Mouse (Mus musculus): ENCODE measurements around the gene Gdpd5.
"Not testable (repeated sequence)": the region's sequence is repeated elsewhere in the genome, so short reads cannot be mapped to it uniquely, and the experiment has no call there.

The Gdpd5 gene

GRCm38 (mm10) chr7:99475562-99475911 lies 94.3 kb downstream of the Gdpd5 start:
- no peak for DNase-seq (ENCODE audit: low read depth, low spot score)

DNA sequence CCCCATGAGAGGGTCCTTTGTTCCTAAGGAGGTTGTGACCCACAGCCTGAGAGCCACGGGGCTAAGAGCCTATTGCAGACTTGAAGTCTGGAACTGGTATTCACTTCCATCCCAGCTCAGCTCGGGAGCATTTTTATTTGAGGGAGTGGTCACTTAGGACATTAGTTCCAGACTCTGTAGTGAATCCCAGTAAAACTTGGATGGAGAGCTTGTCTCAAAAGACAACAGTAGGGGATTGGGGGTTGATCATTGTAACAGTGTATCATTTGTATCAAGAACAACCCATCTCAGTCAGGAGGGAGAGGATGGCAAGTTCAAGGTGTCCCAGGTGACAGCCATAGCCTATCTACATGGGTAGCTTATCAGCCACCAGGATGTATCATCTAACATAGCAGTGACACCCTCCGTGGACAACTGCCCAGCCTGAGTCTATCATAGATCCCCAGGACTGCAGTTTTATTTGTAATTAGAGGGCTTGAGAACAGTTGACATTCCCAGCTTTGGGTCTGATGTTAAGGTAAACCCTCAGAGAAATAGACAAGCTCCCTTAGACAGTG lies 95.4 kb downstream of the Gdpd5 start:
- DNase-seq (ENCODE audit: low read depth, low spot score) = no peak

- no peak for DNase-seq (ENCODE audit: low read depth, low spot score)
These were observed 96.0 kb downstream of the Gdpd5 start for GRCm38 (mm10) chr7:99477235-99477634.

DNA sequence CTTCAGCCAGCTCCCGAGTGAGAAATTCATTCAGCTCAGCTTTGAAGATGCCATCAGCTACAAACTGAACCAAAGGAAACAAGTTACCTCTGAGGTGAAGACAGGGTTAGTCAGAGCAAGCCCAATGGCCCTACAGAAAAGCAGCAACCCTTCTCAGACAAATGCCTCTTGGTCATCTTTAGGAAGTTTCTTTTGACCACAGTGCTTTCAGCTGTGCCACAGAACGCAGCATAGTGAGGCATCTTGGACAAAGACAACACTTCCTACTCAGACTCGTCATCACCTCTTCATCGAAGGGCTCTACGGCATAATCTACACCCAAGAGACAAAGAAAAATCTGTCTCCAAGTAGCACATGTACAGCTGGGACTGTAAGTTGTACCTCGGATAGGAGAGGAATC lies 101.4 kb downstream of the Gdpd5 start:
- no peak for DNase-seq (ENCODE audit: low read depth, low spot score)

- peak; percentile 95 for DNase-seq (ENCODE audit: low read depth, low spot score)
These were observed 102.2 kb downstream of the Gdpd5 start, which contains the start of gene Rps3 for GRCm38 (mm10) chr7:99483271-99483923. Rps3 (minus strand) TSS chr7:99483738.

GRCm38 (mm10) chr7:99483924-99484319 lies 102.7 kb downstream of the Gdpd5 start:
- no peak for DNase-seq (ENCODE audit: low read depth, low spot score)

- DNase-seq (ENCODE audit: low read depth, low spot score) = no peak
These were observed 103.5 kb downstream of the Gdpd5 start for GRCm38 (mm10) chr7:99484679-99485078.

DNA sequence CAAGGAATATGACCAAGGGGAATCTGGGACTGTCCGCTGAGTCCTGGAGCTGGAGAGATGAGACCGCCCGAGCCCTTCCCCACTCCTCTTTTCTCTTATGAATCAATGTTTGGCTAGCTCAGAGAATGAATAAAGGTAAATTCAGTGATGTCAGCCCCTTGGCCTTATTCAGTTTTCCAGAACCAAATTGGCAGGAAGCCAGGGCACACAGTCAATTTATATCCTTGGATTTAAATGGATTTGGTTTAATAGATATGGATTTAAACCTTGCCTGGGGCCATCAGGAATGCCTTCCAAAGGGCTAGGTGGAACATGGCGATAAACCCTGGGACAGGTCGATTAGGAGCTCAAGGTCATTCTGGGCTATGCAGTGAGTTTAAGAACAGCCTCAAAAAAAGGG lies 108.5 kb downstream of the Gdpd5 start:
- DNase-seq (ENCODE audit: low read depth, low spot score) = no peak

GRCm38 (mm10) chr7:99499128-99499527 lies 117.9 kb downstream of the Gdpd5 start:
- DNase-seq (ENCODE audit: low read depth, low spot score) = no peak

- peak; percentile 64 for DNase-seq (ENCODE audit: low read depth, low spot score)
These were observed 119.0 kb downstream of the Gdpd5 start for GRCm38 (mm10) chr7:99500201-99500600.

- DNase-seq (ENCODE audit: low read depth, low spot score) = no peak
These were observed 119.4 kb downstream of the Gdpd5 start for GRCm38 (mm10) chr7:99500655-99501054.

- no peak for DNase-seq (ENCODE audit: low read depth, low spot score)
These were observed 119.9 kb downstream of the Gdpd5 start for GRCm38 (mm10) chr7:99501148-99501547.

GRCm38 (mm10) chr7:99504556-99504955 lies 123.3 kb downstream of the Gdpd5 start:
- no peak for DNase-seq (ENCODE audit: low read depth, low spot score)

GRCm38 (mm10) chr7:99508187-99508586 lies 127.0 kb downstream of the Gdpd5 start:
- DNase-seq (ENCODE audit: low read depth, low spot score) = not testable (repeated sequence)

DNA sequence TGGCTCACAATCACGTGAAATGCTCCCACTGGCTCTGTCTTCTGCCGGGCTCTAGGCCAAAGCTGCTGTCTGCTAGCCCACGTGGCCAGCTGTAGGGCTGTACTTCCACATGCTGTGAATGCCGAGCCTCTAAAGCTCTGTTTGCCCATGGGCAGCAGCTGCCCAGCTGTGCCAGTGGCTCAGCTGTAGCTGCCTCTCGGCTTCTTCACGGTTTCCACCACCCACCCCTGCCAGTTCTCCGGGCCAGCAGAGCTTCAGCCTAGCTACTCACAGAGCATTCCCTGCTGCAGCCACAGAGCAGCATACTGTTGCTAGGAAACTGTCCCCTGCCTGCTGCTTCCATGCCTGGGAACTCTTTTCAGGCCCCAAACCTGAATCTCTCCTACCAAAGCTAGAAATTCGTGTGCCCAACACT lies 128.9 kb downstream of the Gdpd5 start:
- DNase-seq (ENCODE audit: low read depth, low spot score) = no peak
